Mouse (Mus musculus) liver, adult 2 months (tissue): ENCODE data around the gene Pum1. TPM values are rescaled to one million over a fixed set of nuclear protein-coding genes. Genes with fewer than 3 reads are reported as not detected.
"Not testable (repeated sequence)": the region's sequence is repeated elsewhere in the genome, so short reads cannot be mapped to it uniquely, and the experiment has no call there.

Experiments
- DNase-seq: peaks from one replicate; pipeline ENCODE4 v3.0.0-alpha.2; 2011; ENCODE audit warnings: low read depth, low spot score; ENCODE audit errors: extremely low read depth
- H3K27ac ChIP-seq: fragments of 200-500 bp; replicated peaks from 2 replicates; pipeline ENCODE4 v1.5.1; 2012; ENCODE audit warnings: low read depth, mild to moderate bottlenecking, control low read depth, inconsistent platforms, low read length; ENCODE audit not compliant: insufficient read depth
- H3K27me3 ChIP-seq: fragments of 200-500 bp; 2 replicates; pipeline ENCODE4 v1.6.1; 2012; ENCODE audit warnings: mild to moderate bottlenecking, moderate library complexity, low read length, inconsistent platforms; ENCODE audit not compliant: control insufficient read depth, insufficient read depth
- H3K36me3 ChIP-seq: fragments of 200-500 bp; 2 replicates; pipeline ENCODE4 v1.6.1; 2012; ENCODE audit warnings: low read length, inconsistent platforms; ENCODE audit not compliant: control insufficient read depth, insufficient read depth
- H3K4me1 ChIP-seq: fragments of 200-500 bp; 2 replicates; pipeline ENCODE4 v1.6.1; 2011; ENCODE audit warnings: low read length; ENCODE audit not compliant: control insufficient read depth, insufficient read depth
- H3K4me3 ChIP-seq: fragments of 200-500 bp; 2 replicates; pipeline ENCODE4 v1.5.1; 2011; ENCODE audit warnings: low read depth, mild to moderate bottlenecking, control low read depth, low read length, moderate library complexity; ENCODE audit not compliant: insufficient read depth
- H3K79me2 ChIP-seq: fragments of 200-500 bp; 2 replicates; pipeline ENCODE4 v1.6.1; 2012; ENCODE audit warnings: inconsistent platforms, mild to moderate bottlenecking, low read length, moderate library complexity; ENCODE audit not compliant: control insufficient read depth, insufficient read depth
- H3K9ac ChIP-seq: fragments of 200-500 bp; 2 replicates; pipeline ENCODE4 v1.6.1; 2012; ENCODE audit warnings: low read depth, mild to moderate bottlenecking, control low read depth, inconsistent platforms, low read length
- CTCF ChIP-seq: fragments of 200-500 bp; IDR thresholded peaks from 2 replicates; pipeline ENCODE4 v1.5.1; 2011; ENCODE audit warnings: low read depth, low read length, control low read depth
- POLR2A ChIP-seq: fragments of 200-500 bp; IDR thresholded peaks from 2 replicates; pipeline ENCODE4 v1.6.1; 2011; ENCODE audit warnings: low read length, control low read depth; ENCODE audit not compliant: insufficient read depth; ENCODE audit errors: extremely low read depth
- WGBS: fragments of 180-500 bp; shearing (Covaris S2); methylation state at CpG from one replicate; pipeline ENCODE4 v1.1.7; 2018; 5-methylcytosine and 5-hydroxymethylcytosine counted together
- polyA plus RNA-seq: library from polyadenylated mRNA; depleted of rRNA; stranded (reverse); fragments of >200 nt; gene quantifications from 2 replicates; pipeline ENCODE4 v1.2.3, GENCODE M21; 2012; rRNA removed
- total RNA-seq: library from RNA; depleted of rRNA; stranded (reverse); fragments of >200 nt; gene quantifications from 2 replicates; pipeline ENCODE4 v1.2.3, GENCODE M21; 2014; rRNA removed

The Pum1 gene
- total RNA-seq, result 25.4 and 33.1 TPM in 2 replicates
- polyA plus RNA-seq, result 26.3 and 30.3 TPM in 2 replicates

DNA sequence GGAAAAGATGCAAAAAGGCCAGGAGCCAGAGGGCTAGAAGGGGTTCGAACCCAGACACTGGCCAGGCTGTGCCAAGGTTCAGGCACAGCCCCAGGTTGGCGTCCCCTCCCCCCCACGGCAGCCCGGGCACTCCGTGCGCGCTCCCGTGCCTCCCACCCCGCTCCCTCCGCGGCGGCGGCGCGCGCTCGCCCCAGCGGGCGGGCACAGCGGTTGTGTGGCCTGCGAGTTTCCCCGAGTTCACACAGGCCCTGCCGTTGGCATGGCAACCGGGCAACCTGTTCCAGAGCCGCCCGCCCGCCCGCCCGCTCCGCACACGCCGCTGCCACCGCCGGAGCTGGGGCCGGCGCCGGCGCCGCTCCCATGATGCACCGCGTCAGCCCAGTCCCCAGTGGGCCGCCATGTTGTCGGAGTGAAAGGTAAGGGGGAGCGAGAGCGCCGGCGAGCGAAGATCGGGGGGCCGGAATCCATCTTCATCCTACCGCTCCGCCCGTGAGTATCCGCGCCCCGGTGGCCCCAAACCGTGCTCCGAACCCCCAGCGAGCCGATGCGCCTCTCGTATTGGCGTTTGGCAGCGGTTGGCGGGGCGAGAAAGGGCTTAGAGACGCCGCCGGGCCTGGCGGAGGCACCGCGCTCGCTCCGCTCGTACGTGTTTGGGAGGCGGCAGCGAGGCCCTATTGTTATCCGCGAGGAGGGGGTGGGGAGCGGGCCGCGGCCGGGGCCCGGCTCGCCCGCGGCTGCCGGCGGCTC is at the start of gene Pum1:
Pum1 (plus strand) TSS at position 343 of the 747 bp plus-strand sequence.
- peaks cover 15% of the 10 kb centered on the region for H3K4me1 ChIP-seq
- peak within 1 kb of the TSS; percentile 92 for H3K4me3 ChIP-seq
- DNase-seq, result peak; percentile 78
- WGBS, result under 1% methylated on average over 89 of the region's 90 CpGs
- peaks cover 22% of the 10 kb centered on the region; the same call in 1 of the 2 replicates for H3K79me2 ChIP-seq
- 0 out of 2 replicates have a peak, but pooled peaks have one; percentile 56 for TF ChIP-seq POLR2A
- no peak for TF ChIP-seq CTCF
- no peaks in the 10 kb centered on the region for H3K27me3 ChIP-seq
- no peaks in the 10 kb centered on the region for H3K36me3 ChIP-seq
- peak within 1 kb of the TSS; percentile 88 for H3K27ac ChIP-seq
- H3K9ac ChIP-seq, result peak within 1 kb of the TSS; percentile 87

DNA sequence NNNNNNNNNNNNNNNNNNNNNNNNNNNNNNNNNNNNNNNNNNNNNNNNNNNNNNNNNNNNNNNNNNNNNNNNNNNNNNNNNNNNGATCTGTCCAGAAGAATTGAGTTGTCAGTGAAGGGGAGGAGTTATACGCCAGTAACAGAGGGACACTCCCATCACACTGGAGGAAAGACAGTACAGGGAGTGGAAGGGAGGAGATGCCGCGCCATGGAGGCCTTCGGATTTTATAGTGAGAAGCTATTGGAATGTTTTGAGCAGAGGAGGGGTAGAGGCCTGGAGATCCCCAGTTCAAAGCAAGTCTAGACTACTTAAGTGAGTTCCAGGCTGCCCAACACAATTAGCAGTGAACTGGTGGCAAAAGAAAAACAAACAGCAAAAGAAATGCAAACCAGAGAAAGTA is 33.7 kb upstream of the Pum1 start:
- no peaks in the 10 kb centered on the region for H3K36me3 ChIP-seq
- DNase-seq, result peak; percentile 79
- no peak overlapping the region for H3K4me3 ChIP-seq

DNA sequence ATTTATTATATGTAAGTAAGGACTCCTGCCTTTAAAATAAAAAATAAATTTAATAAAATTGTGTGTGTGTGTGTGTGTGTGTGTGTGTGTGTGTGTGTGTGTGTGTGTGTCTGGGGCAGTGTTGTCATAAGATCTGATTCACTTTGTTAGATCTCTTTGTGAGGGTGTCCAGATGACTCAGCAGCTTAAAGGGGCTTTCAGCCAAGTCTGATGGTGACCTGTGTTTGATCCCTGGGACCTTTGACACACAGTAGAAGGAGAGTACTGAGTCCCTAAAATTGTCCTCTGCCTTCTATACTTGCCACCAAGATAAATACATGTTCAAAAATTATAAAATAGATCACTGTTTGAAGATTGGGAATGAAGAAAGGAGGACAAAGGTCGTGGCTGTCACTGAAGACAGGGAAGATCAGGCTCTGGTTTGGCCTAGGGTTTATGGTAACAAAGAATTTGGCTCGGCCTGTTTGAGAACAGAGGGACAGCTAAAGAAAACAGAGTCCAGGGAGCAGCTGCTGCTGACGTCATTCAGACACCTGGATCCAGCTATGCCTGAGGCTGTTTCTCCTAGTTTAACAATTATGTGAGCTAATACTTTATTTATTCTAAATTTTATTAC is 32.8 kb upstream of the Pum1 start:
- 30% methylated on average over 3 of the region's 3 CpGs for WGBS
- Histone ChIP-seq H3K4me3 (no peak overlapping the region), H3K27me3 (no peaks in the 10 kb centered on the region), H3K36me3 (no peaks in the 10 kb centered on the region), H3K27ac (peak overlapping the region; percentile 38; the same call in 1 of the 2 replicates), H3K9ac (no peak overlapping the region), H3K79me2 (no peaks in the 10 kb centered on the region), H3K4me1 (no peaks in the 10 kb centered on the region; the same call in 1 of the 2 replicates)
- no peak for TF ChIP-seq POLR2A
- TF ChIP-seq CTCF, result no peak
- DNase-seq, result peak; percentile 98

More for the DNA sequence above, 33.7 kb upstream of the Pum1 start:
- no peaks in the 10 kb centered on the region for H3K27me3 ChIP-seq
- H3K9ac ChIP-seq, result no peak overlapping the region; the same call in 1 of the 2 replicates
- no peaks in the 10 kb centered on the region for H3K79me2 ChIP-seq
- WGBS, result 28% methylated on average over 4 of the region's 4 CpGs
- TF ChIP-seq CTCF (no peak), POLR2A (no peak)
- no peaks in the 10 kb centered on the region; the same call in 1 of the 2 replicates for H3K4me1 ChIP-seq
- H3K27ac ChIP-seq, result no peak overlapping the region; the same call in 1 of the 2 replicates

DNA sequence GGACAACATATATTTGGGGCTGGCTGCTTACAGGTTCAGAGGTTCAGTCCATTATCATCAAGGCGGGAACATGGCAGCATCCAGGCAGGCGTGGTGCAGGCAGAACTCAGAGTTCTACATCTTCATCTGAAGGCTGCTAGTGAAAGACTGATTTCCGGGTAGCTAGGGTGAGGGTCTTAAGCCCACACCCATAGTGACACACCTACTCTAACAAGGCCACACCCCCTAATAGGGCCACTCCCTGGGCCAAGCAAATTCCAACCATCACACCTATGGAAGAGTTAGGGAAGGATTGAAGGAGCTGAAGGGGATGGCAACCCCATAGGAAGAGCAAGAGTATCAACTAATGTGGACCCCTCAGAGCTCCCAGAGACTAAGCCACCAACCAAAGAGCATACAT is 28.0 kb upstream of the Pum1 start:
- H3K9ac ChIP-seq, H3K27me3 ChIP-seq, H3K79me2 ChIP-seq, H3K36me3 ChIP-seq, DNase-seq, H3K27ac ChIP-seq, H3K4me3 ChIP-seq: not testable (repeated sequence)
- H3K4me1 ChIP-seq, result peaks cover 17% of the 10 kb centered on the region
- WGBS, result 95% methylated on average over 3 of the region's 3 CpGs

DNA sequence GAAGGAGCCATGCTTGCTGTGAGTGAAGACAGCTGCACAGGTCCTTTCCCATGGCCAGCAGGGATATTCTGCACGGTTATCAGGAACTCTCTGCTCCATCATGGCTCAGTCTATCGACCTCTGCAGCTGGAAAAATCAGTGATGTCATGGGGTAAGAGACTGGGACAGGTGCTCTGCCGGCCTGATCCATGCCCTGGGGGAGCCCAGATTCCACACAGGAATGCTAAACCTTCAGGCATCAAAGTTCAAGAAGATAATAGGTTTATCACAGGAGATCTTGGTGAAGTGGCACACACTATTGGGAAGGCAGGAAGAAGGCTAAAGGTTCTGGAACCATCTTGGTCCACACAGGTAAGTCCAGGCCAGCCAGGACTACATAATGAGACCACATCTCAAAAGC is 26.4 kb upstream of the Pum1 start:
- Histone ChIP-seq H3K36me3 (no peaks in the 10 kb centered on the region), H3K4me3 (no peak overlapping the region), H3K9ac (no peak overlapping the region), H3K4me1 (peaks cover 24% of the 10 kb centered on the region), H3K27ac (no peak overlapping the region), H3K27me3 (no peaks in the 10 kb centered on the region), H3K79me2 (no peaks in the 10 kb centered on the region)
- 71% methylated on average over 3 of the region's 3 CpGs for WGBS
- no peak for DNase-seq
- TF ChIP-seq POLR2A, result no peak
